Mouse (Mus musculus): ENCODE data around the gene Prss46.

Prss46 gene

DNA sequence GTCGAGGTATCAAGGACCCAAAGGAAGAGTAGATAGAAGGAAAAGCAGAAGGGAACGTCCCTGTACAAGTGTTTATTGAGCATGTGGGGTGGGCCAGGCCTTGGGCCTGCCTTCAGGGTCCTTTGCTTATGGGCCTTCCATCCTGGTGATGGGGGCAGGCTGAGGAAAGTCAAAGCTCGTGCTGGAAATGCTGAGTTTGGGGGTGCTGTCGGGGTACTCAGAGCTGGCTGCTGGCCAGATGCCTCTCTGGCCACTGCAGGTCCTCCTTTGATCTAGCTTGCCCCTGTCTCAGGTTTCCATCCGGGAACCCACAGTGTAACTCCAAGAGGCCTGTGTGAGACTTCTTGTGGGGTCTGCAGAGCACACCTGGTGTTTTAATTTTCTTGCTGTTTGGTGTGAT, 14.2 kb downstream of the Prss46 start:
- DNase-seq (ENCODE audit: extremely low read depth, insufficient read length, low spot score), result no peak

DNA sequence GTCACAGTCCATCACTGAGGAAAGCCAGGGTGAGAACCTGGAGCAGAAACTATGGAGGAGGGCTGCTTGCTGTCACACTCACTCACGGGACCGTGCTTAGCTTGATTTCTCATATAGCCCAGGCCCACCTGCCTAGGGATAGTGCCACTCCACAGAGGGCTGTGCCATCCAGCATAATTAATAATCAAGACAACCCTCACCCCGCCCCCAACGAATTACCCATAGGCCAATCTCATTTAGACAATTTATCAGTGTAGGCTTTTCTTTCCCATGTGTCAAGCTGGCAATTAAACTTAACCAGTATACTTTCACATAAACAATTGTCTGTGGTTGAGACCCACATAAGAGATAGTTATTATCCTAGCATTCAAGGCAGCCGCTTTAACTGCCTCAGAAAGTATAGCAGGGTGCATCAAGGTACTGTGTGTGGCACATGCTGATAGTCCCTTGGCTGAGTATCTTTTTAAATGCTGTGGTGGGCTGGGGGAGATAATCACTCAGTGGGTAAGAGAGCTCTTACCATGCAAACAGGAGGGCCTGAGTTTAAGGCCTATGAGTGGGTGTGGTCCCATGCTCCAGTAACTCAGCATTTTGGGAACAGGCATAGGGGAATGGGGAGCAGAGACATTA, 14.8 kb downstream of the Prss46 start:
- no peak for DNase-seq (ENCODE audit: extremely low read depth, insufficient read length, low spot score)

DNA sequence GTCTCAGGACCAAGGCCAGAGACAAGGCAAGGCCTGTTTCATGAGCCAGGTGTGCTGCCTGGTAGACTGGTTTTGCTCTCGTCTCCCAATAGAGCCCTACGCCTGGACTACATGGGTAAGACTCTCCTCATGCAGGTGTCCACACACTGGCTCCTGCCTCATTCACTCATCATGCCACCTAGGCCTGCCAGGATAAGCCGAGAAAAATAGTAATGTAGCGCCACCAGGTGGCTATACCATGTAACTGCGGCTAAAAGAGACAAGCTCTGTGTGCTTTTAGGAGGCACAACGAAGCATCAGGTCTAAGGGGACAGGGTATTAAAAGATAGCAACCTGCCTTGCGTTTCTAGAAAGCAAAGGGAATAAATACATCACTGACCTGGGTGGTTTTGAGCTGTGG, 26.7 kb downstream of the Prss46 start:
- DNase-seq (ENCODE audit: extremely low read depth, insufficient read length, low spot score), result no peak

DNA sequence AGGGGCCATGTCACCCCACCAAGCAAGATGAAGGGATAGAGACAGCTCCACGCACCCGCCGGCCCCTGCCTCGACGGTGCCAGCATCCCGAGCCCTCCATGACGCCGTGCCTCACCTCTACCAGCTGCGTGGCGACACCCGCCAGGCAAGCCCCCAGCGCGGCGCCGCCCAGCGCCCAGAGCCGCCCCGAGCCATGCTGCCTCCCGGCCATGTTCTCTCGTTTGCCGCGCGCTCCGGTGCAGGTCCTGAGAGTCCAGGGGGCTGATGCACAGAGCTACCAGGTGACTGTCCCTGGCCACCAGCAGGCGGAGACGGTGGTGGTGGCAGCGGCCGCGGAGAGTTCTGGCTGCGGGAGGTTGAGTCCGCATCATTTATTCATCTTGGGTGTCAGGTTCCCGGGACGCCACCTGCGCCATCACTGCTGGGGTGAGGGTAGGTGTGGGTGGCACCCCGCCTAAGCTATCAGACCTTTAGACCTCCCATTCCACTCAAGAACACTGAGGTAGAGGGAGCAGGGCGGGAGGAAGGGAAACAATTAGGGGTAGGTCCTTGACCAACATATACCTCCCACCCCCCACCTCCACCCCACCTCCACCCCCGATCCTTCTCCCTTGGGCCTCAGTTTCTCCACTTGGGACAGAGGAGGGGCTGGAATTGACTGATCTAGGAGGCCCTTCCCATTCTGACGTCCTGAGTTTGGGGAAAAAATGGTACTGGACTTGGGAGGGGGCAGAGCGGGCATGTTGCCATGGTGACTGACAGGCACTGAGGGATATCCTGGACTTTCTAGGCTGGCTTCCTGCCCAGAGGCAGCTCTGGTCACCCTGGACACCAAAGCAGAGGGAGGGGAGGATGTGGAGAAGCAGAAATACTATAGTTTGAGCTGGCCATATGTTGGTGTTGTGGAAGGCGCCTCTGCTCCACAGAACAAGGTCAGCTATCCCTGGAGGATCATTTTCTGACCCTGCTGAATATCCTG, 29.7 kb downstream of the Prss46 start:
- DNase-seq (ENCODE audit: extremely low read depth, insufficient read length, low spot score), result no peak

DNA sequence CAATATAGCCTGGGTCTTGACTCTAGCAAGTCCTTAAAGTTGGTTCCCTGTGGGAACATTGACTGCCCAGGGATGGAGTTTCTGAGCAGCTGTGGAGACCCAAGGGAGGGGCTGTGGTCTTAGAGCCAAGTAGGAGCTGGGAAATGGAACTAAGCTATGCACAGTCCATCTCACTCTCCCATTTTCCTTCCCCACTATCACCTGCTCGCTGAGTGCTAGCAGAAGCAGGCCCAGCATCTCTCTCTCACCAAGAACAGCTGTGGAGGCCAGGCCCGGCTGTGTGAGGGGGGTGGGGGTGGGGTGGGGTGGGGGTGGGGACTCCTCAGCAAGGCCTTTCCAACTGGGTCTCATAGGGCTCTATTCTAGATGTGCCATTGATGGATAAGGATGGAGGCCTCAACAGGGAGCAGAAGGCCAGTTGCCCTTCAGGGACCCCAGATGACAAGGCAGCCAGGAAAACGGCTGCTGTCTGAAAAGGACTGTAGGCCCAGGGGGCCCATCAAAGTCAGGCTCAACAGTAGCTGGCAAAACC, 30.4 kb downstream of the Prss46 start:
- no peak for DNase-seq (ENCODE audit: extremely low read depth, insufficient read length, low spot score)

DNA sequence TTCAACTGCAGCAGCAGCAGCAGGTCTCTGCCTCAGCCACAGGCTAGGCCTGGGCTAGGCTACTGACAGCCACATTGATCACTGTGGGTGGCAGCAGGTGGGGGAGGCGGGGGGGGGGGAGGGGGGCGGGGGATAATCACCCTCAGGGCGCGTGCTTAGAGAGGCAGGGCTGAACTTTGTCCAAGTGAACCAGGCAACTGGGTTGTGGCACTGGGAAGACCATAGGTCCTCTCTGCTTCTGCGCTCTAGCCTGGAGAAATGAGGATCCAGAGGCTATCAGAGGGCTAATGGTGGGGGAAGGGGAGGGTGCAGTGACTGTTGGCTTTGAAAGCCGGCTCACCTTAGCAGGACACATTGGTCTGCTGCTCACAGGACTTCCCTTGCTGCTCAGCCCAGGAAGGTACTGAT, 31.0 kb downstream of the Prss46 start:
- no peak for DNase-seq (ENCODE audit: extremely low read depth, insufficient read length, low spot score)

DNA sequence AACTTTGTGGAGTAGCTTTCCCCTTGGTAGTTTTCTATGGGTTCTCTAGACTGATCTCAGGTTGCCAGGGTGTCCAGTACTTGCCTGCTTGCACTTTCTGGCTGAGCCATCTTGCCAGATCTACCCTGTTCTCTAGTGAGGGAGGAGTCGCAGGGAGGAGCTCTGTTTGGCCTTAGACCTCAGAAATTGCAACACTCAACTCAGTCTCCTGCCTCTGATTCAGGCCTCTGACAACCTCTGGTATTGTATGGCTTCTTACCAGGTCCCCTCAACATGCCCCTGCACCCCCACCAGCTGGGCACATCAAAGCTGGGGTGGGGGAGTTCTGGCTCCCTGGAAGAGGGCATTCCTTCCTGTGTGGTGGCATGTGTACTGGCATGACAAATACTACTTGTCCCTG, 33.0 kb downstream of the Prss46 start:
- DNase-seq (ENCODE audit: extremely low read depth, insufficient read length, low spot score), result no peak

DNA sequence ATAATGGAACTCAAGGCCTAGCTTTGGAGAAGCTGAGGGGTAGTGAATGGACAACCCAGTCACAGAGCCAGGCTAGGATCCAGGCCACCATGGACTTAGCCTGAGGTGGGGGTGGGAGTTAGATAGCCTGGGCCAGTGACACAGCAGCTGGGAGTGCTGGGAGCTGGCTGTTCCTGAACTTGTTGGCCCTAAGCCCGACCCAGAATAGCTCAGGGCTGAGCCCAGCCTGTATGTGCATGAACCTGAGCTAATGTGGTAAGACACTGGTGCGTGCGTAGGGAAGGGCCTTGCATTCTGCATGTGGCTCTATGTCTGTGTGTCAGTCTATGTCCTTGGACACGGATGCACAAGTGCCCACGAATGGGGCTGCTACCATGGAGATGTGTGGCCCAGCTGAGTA, 33.6 kb downstream of the Prss46 start:
- DNase-seq (ENCODE audit: extremely low read depth, insufficient read length, low spot score), result no peak

DNA sequence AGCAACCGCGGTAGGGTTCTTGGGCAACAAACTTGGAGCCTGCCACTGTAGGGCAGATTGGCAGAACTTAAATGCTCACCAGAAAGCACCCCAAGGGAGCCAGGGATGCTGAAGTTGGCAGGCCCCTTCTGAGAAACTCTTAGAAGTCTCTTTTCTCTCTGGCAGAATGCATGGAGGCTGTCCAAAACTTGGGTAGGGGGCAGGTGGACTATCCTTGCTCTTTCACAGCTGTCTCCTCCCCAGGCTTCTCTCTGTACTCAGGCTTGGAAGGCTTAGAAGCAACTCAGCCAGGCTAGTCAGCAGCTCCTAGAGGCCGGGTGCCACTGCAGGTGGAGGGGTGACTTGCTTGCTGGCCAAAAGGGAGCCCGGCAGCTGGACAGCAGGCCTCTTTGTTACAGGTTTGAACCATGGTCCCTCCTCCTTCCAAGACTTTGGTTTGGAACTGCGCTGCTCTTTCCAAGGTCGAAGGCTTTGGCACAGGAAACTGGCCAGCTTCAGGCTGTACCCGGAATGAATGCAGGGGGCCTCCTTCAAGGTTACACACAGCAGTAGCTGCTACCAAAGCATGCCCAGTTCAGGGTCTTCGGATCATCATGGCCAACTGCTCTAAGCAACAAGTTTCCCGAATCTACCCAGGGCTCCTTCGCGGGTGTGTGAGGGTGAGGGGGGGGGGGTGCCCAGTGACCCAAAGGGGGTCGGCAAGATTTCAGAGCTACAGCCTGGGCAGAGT, 35.0 kb downstream of the Prss46 start, which contains the start of gene Als2cl:
Als2cl (plus strand) TSS at position 680 of the 730 bp plus-strand sequence.
- DNase-seq (ENCODE audit: extremely low read depth, insufficient read length, low spot score), result no peak

DNA sequence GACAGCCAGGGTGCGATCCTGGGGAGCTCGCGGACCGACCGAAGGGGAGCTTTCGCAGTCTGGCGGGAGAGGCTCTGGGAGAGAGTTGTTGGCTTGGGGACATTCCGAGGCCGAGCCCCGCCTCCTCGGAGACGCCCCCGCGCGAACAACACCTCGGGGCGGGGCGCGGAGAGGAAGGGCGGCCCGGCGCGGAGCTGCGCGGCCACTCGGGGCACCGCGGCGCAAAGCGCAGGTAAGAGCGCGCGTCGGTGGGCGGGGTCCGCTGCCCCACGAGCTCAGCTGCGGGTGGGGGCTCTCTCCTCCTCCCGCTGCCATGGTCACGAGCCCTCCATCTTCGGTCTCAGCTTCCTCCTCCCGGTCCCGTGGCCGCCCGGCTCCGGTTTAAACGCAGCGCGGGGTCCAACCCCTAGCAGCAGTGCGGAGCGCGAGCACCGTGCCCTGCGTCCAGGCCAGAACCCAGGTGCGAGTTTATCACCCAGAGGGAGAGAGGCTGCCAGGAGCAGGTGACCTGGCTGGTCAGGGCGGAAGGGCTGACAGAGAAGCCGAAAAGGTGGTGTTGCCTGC, 35.8 kb downstream of the Prss46 start, which contains the start of gene Tmie:
Tmie (minus strand) TSS at position 116 of the 564 bp plus-strand sequence.
- peak; percentile 72 for DNase-seq (ENCODE audit: extremely low read depth, insufficient read length, low spot score)

DNA sequence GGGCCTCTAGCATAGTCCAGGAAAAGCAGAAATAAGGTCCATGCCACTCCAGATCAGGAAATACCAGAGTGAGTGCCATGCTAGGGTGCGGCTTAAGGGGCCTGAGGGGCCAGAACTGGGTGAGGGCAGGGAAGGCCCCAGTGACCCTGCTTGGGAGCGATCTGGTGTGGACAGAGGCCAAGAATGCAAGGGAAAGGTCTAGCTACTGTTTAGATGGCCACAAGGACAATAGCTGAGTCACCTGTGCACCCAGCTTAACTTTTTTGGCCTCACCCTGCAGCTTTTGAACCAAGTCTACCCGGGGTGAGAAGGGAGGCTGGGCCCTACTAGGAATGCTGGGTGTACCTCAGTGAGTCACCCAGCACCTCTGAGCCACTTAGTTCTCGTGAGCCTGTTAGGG, 36.5 kb downstream of the Prss46 start:
- DNase-seq (ENCODE audit: extremely low read depth, insufficient read length, low spot score), result peak; percentile 59

DNA sequence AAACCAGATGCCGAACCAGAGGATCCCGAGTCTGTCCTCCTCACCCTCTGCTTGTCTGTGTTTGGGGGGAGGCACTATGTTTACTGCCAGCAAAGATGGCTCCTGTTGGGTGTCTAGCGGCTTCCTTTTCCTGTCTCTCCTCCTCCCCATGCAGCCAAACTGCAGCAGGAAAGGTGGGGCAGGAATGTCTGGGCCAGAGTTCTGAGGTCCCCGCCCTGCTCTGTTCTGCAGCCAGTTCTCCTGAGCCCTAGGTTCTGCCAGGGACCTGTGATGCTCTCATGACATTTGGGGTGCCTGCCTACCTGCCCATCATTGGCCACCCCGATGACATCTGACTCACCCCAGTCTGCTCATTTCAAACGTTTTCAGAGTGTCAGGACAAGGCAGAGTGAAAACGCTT, 37.6 kb downstream of the Prss46 start:
- DNase-seq (ENCODE audit: extremely low read depth, insufficient read length, low spot score), result no peak

DNA sequence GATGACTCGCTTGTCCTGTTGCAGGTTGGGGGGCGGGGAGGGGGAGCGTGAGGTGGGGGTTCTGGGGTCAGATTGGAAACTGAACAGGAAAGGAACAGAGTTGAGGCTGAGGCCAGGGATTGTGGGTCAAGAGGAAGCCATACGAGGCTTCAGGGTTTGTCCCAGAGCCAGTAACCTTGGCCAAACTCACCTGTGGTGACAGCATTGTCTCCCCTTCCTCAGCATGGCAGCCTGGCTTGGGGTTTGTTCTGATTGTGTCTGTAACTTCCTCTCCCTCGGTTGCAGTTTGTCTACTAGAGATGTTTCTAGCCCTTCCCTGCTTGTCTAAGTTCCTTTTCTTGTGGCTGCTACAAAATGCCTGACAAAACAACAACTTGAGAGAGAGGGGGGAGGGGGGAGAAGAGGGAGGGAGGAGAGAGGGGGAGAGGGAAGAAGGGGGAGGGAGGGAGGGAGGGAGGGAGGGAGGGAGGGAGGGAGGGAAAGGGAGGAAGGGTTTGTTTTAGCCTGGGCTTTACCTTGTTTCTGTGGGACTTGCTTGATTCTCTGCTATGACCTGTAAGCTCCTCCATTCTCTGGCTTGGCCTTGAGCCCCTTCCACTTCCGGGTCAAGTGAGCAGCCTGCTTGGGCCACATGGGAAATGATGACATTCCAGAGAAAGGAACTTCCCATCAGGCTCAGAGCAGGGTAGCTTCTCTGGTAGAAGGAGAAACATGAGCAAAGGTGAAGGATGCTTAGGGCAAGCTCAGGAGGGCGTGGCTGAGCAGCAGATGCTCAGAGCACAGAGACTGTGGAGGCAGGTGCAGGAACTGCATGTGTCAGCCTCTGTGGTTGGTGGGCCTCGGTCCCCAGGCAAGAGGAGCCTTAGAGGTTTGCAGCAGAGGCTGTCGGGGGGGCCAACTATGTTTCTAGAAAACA, 43.3 kb downstream of the Prss46 start:
- DNase-seq (ENCODE audit: extremely low read depth, insufficient read length, low spot score), result no peak

DNA sequence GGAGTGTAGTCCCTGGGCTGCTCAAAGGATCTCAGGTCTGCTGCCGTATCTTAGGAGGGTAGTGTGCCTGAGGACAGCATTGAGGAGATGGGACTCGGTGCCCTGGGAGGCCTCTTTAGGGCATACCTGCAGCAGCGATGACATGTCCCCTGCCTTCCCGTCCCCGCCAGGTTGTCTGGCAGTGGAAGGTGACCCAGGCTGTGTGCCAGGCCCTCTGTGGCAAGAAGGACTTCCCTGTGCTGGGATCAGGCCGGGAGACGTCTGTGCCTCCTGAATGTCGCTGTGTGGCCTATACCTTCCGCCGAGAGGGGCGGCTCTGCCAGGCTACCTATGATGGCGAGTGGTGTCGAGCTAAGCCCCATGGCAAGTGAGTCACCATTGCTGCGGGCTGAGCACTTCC, 44.6 kb downstream of the Prss46 start:
- no peak for DNase-seq (ENCODE audit: extremely low read depth, insufficient read length, low spot score)

DNA sequence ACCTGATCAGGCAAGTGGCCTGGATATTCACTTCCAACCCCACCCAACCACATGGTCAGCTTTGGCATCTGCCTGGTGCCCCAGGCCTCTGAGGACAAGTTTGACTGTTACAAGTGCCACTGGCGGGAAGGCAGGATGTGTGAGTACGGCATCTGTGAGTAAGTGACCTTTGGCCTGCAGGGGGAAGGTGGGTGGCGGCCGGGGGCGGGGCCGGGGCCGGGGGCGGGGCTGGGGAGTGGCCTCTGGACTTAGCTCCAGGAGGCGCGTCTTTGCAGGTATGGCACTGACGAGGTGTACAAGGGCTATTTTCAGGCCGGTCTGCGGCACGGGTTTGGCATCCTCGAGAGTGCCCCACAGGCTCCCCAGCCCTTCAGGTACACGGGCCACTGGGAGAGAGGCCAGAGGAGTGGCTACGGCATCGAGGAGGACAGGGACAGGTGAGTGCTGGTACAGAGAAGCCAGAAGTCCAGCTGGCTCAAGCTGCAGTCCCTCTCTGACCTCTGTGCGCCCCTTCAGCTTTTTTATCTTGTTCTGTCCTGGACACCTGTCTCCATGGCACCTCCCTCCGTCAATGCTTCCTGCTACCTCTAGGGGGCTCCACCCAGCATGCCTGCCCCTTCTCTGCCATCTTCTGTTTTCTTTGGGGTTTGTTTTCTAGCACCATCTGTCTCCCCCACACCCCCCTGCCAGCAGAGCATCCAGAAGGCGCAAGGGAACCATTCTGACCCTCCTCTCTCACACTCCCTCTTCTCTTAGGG, 45.9 kb downstream of the Prss46 start:
- DNase-seq (ENCODE audit: extremely low read depth, insufficient read length, low spot score), result no peak

DNA sequence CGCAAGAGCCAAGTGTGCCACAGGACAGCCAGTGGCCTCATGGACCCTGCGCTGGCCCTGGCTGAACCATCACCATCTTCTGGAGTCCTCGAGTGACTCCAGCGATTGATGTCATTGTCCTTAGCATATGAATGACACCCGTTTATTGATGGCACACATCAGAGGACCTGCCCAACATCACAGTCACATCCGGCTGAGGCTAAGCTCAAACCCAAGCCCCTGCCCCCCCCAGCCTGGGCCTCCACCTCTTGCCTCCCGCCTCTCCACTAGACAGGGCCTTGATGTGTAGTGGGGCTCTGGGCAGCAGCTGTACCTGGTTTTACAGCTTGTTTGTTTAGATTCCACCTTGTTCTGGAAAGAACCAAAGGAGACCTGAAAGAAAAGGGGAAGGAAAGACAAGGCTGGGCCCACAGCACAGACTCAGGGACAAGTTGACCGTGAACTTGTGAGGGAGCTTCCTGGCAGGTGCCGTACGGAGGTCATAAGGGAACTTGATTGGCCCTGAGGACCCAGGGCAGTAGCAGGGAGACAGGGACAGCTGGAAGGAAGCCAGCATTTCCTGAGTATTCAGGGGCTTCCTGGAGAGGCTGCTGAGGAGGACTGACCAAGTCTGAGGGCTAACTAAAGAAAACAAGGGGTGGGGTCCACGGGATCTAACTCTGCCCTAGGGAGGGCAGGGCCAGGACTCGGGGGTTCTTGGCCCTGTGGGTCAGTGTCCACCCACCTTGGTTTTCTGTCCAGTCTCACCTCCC, 46.9 kb downstream of the Prss46 start:
- no peak for DNase-seq (ENCODE audit: extremely low read depth, insufficient read length, low spot score)

DNA sequence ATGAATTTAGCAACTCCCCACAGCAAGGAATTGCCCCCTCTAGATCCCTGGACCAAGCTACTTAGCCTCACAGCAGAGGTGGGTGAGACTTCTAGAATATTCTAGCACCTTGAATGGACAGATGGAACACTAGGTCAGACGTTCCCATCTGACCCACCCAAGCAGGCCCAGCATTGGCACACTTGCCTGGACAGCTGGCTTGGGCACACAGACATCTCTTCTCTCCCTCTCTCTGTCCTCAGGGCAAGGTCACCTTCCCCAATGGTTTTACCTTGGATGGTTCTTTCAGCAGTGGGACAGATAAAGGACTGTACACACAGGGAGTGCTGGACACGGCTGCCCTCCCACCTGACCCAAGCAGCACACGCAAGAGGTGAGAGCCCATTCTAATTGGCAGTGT, 48.2 kb downstream of the Prss46 start:
- no peak for DNase-seq (ENCODE audit: extremely low read depth, insufficient read length, low spot score)

DNA sequence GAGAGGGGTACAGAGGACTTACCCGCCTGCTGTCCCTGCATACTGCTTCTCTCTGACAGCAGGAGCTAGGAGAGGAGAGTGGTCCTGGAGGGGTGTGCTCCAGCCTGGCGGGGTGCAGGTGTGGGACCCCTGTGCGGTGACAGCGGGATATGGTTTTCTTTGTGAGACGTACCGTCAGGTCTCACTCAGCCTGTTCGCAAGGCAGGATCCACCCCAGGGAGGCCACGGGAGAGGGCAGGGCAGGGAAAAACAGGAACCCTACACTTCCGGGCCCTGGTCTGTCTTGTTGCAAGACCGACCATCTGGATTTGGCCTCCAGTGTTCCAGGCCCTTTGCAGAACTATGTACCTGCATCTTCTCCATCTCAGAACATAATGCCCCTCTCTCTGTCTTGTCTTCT, 49.1 kb downstream of the Prss46 start:
- no peak for DNase-seq (ENCODE audit: extremely low read depth, insufficient read length, low spot score)

All from 3134 (cell line).